Mouse (Mus musculus) stomach, embryonic 15.5 days (tissue): ENCODE results near the gene Dnah2. TPM values are rescaled to one million over a fixed set of nuclear protein-coding genes. Genes with fewer than 3 reads are reported as not detected.

Source experiments
- ATAC-seq: fragments of 200-750 bp; cut with Nextera tagmentation; 2 replicates; pipeline ENCODE4 v1.8.0; 2017; ENCODE audit warnings: low read depth, moderate number of reproducible peaks, moderate TSS enrichment; ENCODE audit not compliant: insufficient read depth, low FRiP score
- H3K27ac ChIP-seq: fragments of 300-500 bp; sonication (generic); 2 replicates; pipeline ENCODE4 v1.5.1; 2015; ENCODE audit warnings: mild to moderate bottlenecking, inconsistent platforms
- H3K27me3 ChIP-seq: fragments of 300-500 bp; sonication (generic); replicated peaks from 2 replicates; pipeline ENCODE4 v1.6.1; 2015; ENCODE audit warnings: inconsistent platforms
- H3K36me3 ChIP-seq: fragments of 300-500 bp; sonication (generic); 2 replicates; pipeline ENCODE4 v1.6.1; 2015; ENCODE audit warnings: inconsistent platforms
- H3K4me1 ChIP-seq: fragments of 300-500 bp; sonication (generic); 2 replicates; pipeline ENCODE4 v1.6.1; 2015; ENCODE audit warnings: inconsistent platforms
- H3K4me2 ChIP-seq: fragments of 300-500 bp; sonication (generic); 2 replicates; pipeline ENCODE4 v1.6.1; 2015; ENCODE audit warnings: mild to moderate bottlenecking, inconsistent platforms
- H3K4me3 ChIP-seq: fragments of 300-500 bp; sonication (generic); replicated peaks from 2 replicates; pipeline ENCODE4 v1.5.1; 2015; ENCODE audit warnings: inconsistent platforms
- H3K9ac ChIP-seq: fragments of 300-500 bp; sonication (generic); 2 replicates; pipeline ENCODE4 v1.6.1; 2015; ENCODE audit warnings: inconsistent platforms
- H3K9me3 ChIP-seq: fragments of 300-500 bp; sonication (generic); 2 replicates; pipeline ENCODE4 v1.6.1; 2016; ENCODE audit warnings: inconsistent platforms
- WGBS: fragments of 180-500 bp; shearing (Covaris S2); methylation state at CpG from one replicate; pipeline ENCODE4 v1.1.7; 2015; 5-methylcytosine and 5-hydroxymethylcytosine counted together
- polyA plus RNA-seq: library from polyadenylated mRNA; unstranded; fragments of >200 nt; fragmentation: Nextera tagmentation; extraction: Ambion mirVana; gene quantifications from 2 replicates; pipeline ENCODE4 v1.2.1, GENCODE M21; 2015

The Dnah2 gene
- polyA plus RNA-seq, 1 experiment from 2014 or later: 0.81 TPM

- under 1% methylated on average over 8 of the region's 8 CpGs for WGBS
- no peaks in the 10 kb centered on the region for H3K27me3 ChIP-seq
- H3K9me3 ChIP-seq: no peaks in the 10 kb centered on the region
- peaks cover 32% of the 10 kb centered on the region for H3K4me1 ChIP-seq
- peak overlapping the region; percentile 80 for H3K4me3 ChIP-seq
- H3K27ac ChIP-seq: peak overlapping the region; percentile 97
- H3K36me3 ChIP-seq: no peaks in the 10 kb centered on the region
- ATAC-seq: no peak
- H3K9ac ChIP-seq: peak overlapping the region; percentile 38; the same call in 1 of the 2 replicates
- H3K4me2 ChIP-seq: peak overlapping the region; percentile 60
Measured at GRCm38 (mm10) chr11:69581814-69582213, 32.9 kb upstream of the Dnah2 start.

- H3K4me3 ChIP-seq: peak overlapping the region; percentile 80
- under 1% methylated on average over 36 of the region's 36 CpGs for WGBS
- ATAC-seq: peak; percentile 82
- H3K27ac ChIP-seq: peak overlapping the region; percentile 97
- H3K27me3 ChIP-seq: no peaks in the 10 kb centered on the region
- no peaks in the 10 kb centered on the region for H3K9me3 ChIP-seq
- peak overlapping the region; percentile 73 for H3K9ac ChIP-seq
- no peaks in the 10 kb centered on the region; the same call in 1 of the 2 replicates for H3K36me3 ChIP-seq
- H3K4me1 ChIP-seq: peaks cover 33% of the 10 kb centered on the region
- peak overlapping the region; percentile 60 for H3K4me2 ChIP-seq
Measured at GRCm38 (mm10) chr11:69581147-69581688, 32.3 kb upstream of the Dnah2 start.

DNA sequence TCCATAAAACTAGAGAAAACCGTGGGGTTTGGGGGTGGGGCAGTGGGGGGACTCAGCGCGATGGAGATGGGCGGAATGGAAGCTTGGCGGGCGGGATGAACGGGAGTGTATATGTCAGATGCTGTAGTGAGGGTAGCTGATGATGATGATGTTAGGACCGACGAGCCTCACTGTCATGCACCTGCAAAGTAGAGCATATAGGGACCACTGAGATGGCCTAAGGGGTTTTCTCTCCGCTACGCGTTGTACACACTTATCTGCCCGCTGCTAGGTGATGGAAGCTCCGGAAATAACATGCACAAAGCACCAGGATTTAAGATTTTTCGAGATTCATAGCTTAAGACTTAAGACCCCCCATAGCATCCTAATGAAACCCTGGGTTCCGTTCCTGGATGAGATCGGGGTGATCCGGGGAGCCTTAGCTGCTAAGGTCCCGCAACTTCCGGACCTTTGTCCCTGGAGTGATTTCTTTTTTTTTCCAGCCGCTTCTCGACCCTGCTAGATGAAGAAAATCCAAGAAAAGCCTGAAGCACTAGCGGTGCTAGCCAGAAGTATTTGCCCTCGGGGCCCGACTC lies 31.7 kb upstream of the Dnah2 start:
- no peak for ATAC-seq
- H3K36me3 ChIP-seq: no peaks in the 10 kb centered on the region; the same call in 1 of the 2 replicates
- H3K4me1 ChIP-seq: peaks cover 33% of the 10 kb centered on the region
- peak overlapping the region; percentile 73 for H3K9ac ChIP-seq
- H3K27ac ChIP-seq: peak overlapping the region; percentile 97
- peak overlapping the region; percentile 80 for H3K4me3 ChIP-seq
- H3K27me3 ChIP-seq: no peaks in the 10 kb centered on the region
- WGBS: under 1% methylated on average over 25 of the region's 25 CpGs
- H3K4me2 ChIP-seq: peak overlapping the region; percentile 60
- H3K9me3 ChIP-seq: no peaks in the 10 kb centered on the region

DNA sequence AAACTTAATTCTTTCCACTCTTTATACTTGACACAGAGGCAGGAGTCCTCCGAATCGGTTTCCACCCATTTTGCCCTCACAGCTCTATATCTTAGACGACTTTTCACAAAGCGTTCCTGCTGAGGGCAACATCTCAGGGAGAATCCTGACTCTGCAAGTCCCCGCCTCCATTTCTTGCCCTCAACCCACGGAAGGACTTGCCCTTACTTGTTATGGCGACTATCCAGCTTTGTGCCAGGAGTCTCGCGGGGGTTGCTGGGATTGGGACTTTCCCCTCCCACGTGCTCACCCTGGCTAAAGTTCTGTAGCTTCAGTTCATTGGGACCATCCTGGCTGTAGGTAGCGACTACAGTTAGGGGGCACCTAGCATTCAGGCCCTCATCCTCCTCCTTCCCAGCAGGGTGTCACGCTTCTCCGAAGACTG lies 31.2 kb upstream of the Dnah2 start, which contains the start of the genes Wrap53 and Trp53:
Gene Wrap53, minus strand, starts transcription at position 165 of the 424 bp plus-strand sequence.
Gene Trp53, plus strand, starts transcription at position 269 of the 424 bp plus-strand sequence.
- peak within 1 kb of the TSS; percentile 79 for H3K4me2 ChIP-seq
- under 1% methylated on average over 13 of the region's 13 CpGs for WGBS
- peak within 1 kb of the TSS; percentile 73 for H3K9ac ChIP-seq
- H3K4me1 ChIP-seq: peaks cover 33% of the 10 kb centered on the region
- peak within 1 kb of the TSS; percentile 80 for H3K4me3 ChIP-seq
- H3K27me3 ChIP-seq: no peaks in the 10 kb centered on the region
- peak within 1 kb of the TSS; percentile 97 for H3K27ac ChIP-seq
- no peaks in the 10 kb centered on the region; the same call in 1 of the 2 replicates for H3K36me3 ChIP-seq
- no peaks in the 10 kb centered on the region for H3K9me3 ChIP-seq
- peak; percentile 54 for ATAC-seq

DNA sequence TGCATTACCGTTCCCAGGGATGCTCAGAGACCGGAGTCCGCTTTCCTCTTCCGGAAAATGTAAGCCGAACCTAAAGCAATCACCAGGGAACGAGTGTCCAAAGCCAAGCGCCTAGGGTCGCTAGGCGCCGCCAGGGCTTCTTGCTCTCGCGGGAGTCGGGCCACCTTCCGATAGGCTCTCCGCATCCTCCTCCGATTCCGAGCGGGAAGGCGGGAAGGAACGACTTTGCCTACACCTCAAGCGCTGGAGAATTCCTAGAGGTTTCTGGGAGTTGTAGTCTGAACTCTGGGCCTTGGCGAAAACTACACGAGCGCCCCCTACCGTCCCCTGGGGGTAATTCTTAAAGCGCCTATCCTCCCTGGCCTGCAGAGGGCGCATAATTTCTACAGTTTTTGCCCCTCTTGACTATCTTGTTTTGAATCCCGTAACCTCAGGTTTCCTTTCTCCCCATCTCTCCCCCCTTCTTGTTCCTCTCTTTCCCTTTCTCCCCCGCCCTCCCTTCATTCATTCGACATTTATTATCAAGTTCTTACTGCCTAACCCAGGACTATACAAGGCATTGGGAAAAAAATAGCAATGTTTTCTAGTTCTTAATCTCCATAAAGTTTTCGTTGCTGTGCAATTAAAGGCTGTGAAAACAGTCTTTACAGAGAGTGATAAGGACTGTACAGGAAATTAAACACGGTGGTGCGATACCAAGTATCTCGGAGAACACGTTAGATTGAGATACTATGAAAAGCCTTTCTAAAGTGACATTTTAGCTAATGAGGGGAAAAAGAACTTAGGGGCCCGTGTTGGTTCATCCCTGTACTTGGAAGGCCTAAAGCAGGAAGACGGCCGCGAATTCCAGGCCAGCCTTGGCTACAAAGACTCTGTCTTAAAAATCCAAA lies 30.5 kb upstream of the Dnah2 start:
- no peaks in the 10 kb centered on the region; the same call in 1 of the 2 replicates for H3K36me3 ChIP-seq
- under 1% methylated on average over 39 of the region's 39 CpGs for WGBS
- H3K9me3 ChIP-seq: no peaks in the 10 kb centered on the region
- peaks cover 30% of the 10 kb centered on the region for H3K4me1 ChIP-seq
- H3K27ac ChIP-seq: peak overlapping the region; percentile 97
- peak overlapping the region; percentile 80 for H3K4me3 ChIP-seq
- peak overlapping the region; percentile 79 for H3K4me2 ChIP-seq
- H3K9ac ChIP-seq: peak overlapping the region; percentile 73
- H3K27me3 ChIP-seq: no peaks in the 10 kb centered on the region
- ATAC-seq: peak; percentile 93

GRCm38 (mm10) chr11:69578301-69578700 lies 29.4 kb upstream of the Dnah2 start:
- no peaks in the 10 kb centered on the region for H3K27me3 ChIP-seq
- H3K9me3 ChIP-seq: no peaks in the 10 kb centered on the region
- 0 out of 2 replicates have a peak overlapping the region, but pooled peaks have one; percentile 79 for H3K27ac ChIP-seq
- peak overlapping the region; percentile 80 for H3K4me3 ChIP-seq
- peaks cover 30% of the 10 kb centered on the region for H3K4me1 ChIP-seq
- peak overlapping the region; percentile 49 for H3K9ac ChIP-seq
- 7% methylated on average over 15 of the region's 15 CpGs for WGBS
- no peak for ATAC-seq
- no peaks in the 10 kb centered on the region; the same call in 1 of the 2 replicates for H3K36me3 ChIP-seq
- H3K4me2 ChIP-seq: peak overlapping the region; percentile 79

DNA sequence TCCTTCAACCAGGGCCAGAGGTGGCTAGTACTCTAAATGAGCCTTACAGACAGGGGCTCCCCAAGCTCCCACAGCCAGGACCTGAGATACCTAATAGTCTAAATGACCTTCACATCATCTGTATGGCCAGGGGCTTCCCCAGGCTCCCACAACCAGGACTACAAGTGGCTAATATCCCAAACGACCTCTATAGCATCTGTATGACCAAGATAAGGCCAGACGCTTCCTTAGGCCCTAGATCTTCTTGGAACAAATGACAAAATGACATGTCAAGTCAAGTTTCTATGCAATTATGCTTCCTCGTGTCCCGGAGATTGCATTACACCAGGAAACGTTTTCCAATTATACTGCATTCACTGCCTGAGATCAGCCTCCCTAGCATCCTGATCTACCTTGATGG lies 27.4 kb upstream of the Dnah2 start:
- Histone ChIP-seq H3K27me3 (no peaks in the 10 kb centered on the region), H3K4me1 (peaks cover 20% of the 10 kb centered on the region), H3K4me3 (no peak overlapping the region), H3K27ac (no peak overlapping the region), H3K9me3 (no peaks in the 10 kb centered on the region), H3K36me3 (peaks cover 2% of the 10 kb centered on the region; the same call in 1 of the 2 replicates), H3K4me2 (no peak overlapping the region), H3K9ac (no peak overlapping the region)
- no peak for ATAC-seq
- 68% methylated on average over 5 of the region's 5 CpGs for WGBS

- peaks cover 11% of the 10 kb centered on the region; the same call in 1 of the 2 replicates for H3K36me3 ChIP-seq
- peaks cover 20% of the 10 kb centered on the region for H3K4me1 ChIP-seq
- H3K27me3 ChIP-seq: no peaks in the 10 kb centered on the region
- no peak overlapping the region for H3K4me2 ChIP-seq
- WGBS: 62% methylated on average over 3 of the region's 3 CpGs
- H3K27ac ChIP-seq: no peak overlapping the region
- no peak overlapping the region for H3K4me3 ChIP-seq
- ATAC-seq: no peak
- no peak overlapping the region for H3K9ac ChIP-seq
- H3K9me3 ChIP-seq: no peaks in the 10 kb centered on the region
Measured at GRCm38 (mm10) chr11:69575220-69575619, 26.3 kb upstream of the Dnah2 start.

- WGBS: 80% methylated on average over 8 of the region's 8 CpGs
- Histone ChIP-seq H3K27me3 (no peaks in the 10 kb centered on the region), H3K36me3 (peaks cover 17% of the 10 kb centered on the region; the same call in 1 of the 2 replicates), H3K9me3 (no peaks in the 10 kb centered on the region), H3K4me3 (no peak overlapping the region), H3K4me1 (peaks cover 8% of the 10 kb centered on the region; the same call in 1 of the 2 replicates), H3K4me2 (no peak overlapping the region), H3K27ac (no peak overlapping the region), H3K9ac (no peak overlapping the region)
- no peak for ATAC-seq
Measured at GRCm38 (mm10) chr11:69565131-69565530, 16.2 kb upstream of the Dnah2 start.

DNA sequence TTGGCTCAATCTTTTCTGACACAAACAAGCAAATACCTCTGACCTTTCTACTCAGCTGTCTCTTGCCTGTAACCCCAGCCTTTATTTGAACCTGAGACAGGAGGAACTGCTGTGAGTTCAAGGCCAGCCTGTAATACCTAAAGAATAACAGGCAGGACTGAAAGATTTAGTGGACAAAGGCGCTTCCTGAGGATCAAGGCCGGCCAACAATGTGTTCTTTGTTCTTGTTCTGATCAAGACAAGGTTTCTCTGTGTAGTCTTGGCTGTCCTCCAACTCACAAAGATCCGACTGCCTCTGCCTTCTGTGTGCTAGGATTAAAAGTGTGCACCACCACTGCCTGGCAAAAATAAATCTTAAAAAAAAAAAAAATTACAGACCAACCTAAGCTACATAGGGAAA lies 15.5 kb upstream of the Dnah2 start:
- WGBS: 55% methylated on average over 3 of the region's 3 CpGs
- Histone ChIP-seq H3K4me1 (peaks cover 15% of the 10 kb centered on the region), H3K27ac (no peak overlapping the region), H3K4me3 (no peak overlapping the region), H3K36me3 (peaks cover 14% of the 10 kb centered on the region; the same call in 1 of the 2 replicates), H3K4me2 (no peak overlapping the region), H3K9me3 (no peaks in the 10 kb centered on the region), H3K27me3 (no peaks in the 10 kb centered on the region), H3K9ac (no peak overlapping the region)
- ATAC-seq: no peak

GRCm38 (mm10) chr11:69563373-69563772 lies 14.5 kb upstream of the Dnah2 start:
- no peak for ATAC-seq
- Histone ChIP-seq H3K4me2 (no peak overlapping the region), H3K9ac (no peak overlapping the region), H3K36me3 (peaks cover 14% of the 10 kb centered on the region; the same call in 1 of the 2 replicates), H3K4me3 (no peak overlapping the region), H3K9me3 (no peaks in the 10 kb centered on the region), H3K4me1 (peaks cover 26% of the 10 kb centered on the region), H3K27me3 (no peaks in the 10 kb centered on the region), H3K27ac (no peak overlapping the region)
- WGBS: 79% methylated on average over 13 of the region's 13 CpGs
